Mouse (Mus musculus): ENCODE results near the gene Ints1. TPM values are rescaled to one million over a fixed set of nuclear protein-coding genes. Genes with fewer than 3 reads are reported as not detected.

Gene Ints1
- polyA plus RNA-seq, 1 experiment from 2014 or later, result 37.7 TPM

DNA sequence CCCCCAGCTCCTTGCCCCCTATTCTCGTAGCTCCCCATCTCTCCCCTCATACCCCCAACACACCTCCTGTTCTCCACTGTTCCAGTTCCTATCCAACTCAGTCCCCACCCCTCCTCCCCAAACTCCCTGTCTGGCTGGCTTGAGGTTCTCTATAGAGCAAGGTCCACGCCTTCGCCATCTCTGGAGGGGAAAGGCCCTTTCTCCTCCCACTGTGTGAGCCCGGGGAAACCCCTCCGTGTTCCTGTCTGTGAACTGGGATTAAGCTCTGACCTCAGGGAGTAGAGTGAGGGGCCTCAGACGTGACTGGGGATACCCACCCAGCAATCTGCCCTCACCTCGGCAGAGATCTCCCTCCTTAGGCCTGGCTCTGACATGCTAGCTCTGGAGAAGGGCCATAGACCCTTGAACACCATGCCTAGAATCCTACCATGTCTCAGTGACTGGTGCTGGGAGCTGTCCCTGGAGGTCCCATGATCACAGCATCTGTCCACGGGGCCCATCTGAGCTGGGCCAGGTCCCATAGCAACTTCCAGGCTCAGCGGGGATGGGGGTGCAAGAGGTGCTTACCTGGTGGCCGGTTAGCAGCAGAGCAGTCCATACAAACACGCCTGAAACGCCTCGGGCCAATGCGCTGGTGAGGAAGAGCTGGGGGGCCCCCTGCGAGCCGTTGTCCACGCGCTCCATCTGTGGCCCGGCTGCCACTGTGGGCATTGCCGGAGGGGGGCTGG, 37.1 kb upstream of the Ints1 start:
- H3K27me3 ChIP-seq, result peaks cover 44% of the 10 kb centered on the region
- no peak for ATAC-seq (ENCODE audit: low FRiP score)
- no peaks in the 10 kb centered on the region for H3K4me1 ChIP-seq
- no peak overlapping the region for H3K4me3 ChIP-seq (replicated peaks)
- H3K9me3 ChIP-seq, result no peaks in the 10 kb centered on the region
- WGBS, result 76% methylated on average over 20 of the region's 20 CpGs
- no peak overlapping the region for H3K4me2 ChIP-seq
- no peaks in the 10 kb centered on the region for H3K36me3 ChIP-seq (replicated peaks)
- no peak overlapping the region for H3K9ac ChIP-seq
- H3K27ac ChIP-seq, result no peak overlapping the region

DNA sequence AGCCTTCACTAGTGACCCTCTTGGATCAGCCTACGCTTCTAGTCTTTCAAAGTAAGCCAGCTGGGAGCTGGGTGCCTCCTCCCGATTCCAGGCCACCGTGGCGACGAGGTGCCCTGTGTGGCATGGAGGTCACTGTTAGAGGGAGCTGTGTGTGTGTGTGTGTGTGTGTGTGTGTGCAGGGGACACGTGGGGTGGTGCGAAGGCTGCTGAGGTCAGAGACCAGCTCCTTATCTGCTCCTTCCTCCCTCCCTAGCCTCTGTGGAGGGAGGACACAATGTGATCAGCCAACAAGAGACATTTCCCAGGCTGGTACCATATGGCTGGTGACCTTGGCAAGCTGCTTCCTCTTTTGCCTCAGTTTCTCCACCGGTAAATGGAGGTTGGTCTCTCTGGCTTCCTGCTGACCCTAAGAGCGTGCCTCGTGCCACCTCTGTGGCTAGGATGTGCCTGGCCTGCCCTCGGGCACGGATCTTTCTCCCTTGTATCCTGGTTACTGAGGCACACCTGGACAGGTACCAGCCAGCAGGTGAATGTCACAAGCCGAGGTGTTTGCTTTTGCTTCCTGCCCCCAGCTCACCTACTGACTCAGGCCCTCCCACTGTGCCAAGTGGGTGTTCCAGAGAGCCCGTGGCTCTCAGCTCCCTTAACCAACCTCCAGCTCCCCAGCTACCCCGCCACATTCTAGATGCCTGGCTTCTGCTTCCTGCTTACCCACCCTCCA, 36.4 kb upstream of the Ints1 start:
- WGBS, result 78% methylated on average over 15 of the region's 15 CpGs
- H3K4me1 ChIP-seq, result no peaks in the 10 kb centered on the region
- no peak overlapping the region for H3K4me3 ChIP-seq (replicated peaks)
- ATAC-seq (ENCODE audit: low FRiP score), result no peak
- H3K27ac ChIP-seq, result no peak overlapping the region
- no peak overlapping the region for H3K4me2 ChIP-seq
- no peaks in the 10 kb centered on the region for H3K36me3 ChIP-seq (replicated peaks)
- peaks cover 44% of the 10 kb centered on the region for H3K27me3 ChIP-seq
- H3K9ac ChIP-seq, result no peak overlapping the region
- H3K9me3 ChIP-seq, result no peaks in the 10 kb centered on the region

DNA sequence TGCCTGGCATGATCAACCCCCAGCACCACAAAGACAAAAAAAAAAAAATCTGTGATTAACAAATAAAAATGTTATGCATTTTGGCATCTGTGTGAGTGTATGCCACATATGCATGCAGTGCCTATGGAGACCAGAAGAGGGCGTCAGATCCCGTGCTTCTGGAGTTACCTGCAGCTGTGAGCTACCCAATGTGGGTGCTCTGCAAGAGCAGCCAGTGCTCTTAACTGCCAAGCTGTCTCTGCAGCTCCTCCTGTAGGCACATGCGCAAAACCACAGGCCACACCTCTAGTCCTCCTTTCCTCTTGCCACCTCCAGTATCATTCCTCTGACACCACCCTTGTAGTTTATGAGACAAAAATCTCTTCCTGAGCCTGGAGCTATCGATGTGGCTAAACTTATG, 33.9 kb upstream of the Ints1 start:
- no peak overlapping the region for H3K4me2 ChIP-seq
- no peaks in the 10 kb centered on the region for H3K36me3 ChIP-seq (replicated peaks)
- no peak for ATAC-seq (ENCODE audit: low FRiP score)
- H3K27ac ChIP-seq, result no peak overlapping the region
- 66% methylated on average over 4 of the region's 4 CpGs for WGBS
- peaks cover under 1% of the 10 kb centered on the region; the same call in 1 of the 2 replicates for H3K4me1 ChIP-seq
- no peak overlapping the region for H3K4me3 ChIP-seq (replicated peaks)
- no peaks in the 10 kb centered on the region for H3K9me3 ChIP-seq
- peaks cover 24% of the 10 kb centered on the region for H3K27me3 ChIP-seq
- H3K9ac ChIP-seq, result no peak overlapping the region

DNA sequence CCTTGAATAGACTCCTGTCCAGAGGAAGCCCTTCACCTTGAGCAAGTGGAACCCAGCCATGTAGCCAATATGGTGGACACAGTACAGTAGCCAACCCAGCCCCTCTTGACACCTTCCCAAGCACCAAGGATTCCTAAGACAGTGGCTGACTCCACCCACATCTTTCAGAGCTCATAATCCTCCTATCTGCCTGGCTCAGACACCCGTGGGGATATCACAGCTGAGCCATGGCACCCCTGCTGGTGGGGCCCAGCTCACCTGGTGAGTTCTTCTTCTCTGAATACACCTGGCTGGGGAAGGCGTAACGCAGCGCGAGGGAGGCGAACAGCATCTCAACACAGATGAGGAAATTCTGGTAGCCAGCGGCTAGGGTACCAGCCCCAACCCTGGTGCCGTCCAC, 30.4 kb upstream of the Ints1 start:
- ATAC-seq (ENCODE audit: low FRiP score), result no peak

GRCm38 (mm10) chr5:139804573-139805111, 29.2 kb upstream of the Ints1 start:
- peaks cover 12% of the 10 kb centered on the region for H3K36me3 ChIP-seq (replicated peaks)
- no peak overlapping the region for H3K4me2 ChIP-seq
- no peak overlapping the region for H3K9ac ChIP-seq
- H3K27me3 ChIP-seq, result no peaks in the 10 kb centered on the region
- H3K4me1 ChIP-seq, result peaks cover 14% of the 10 kb centered on the region
- no peak overlapping the region for H3K4me3 ChIP-seq (replicated peaks)
- 0 out of 2 replicates have a peak overlapping the region, but pooled peaks have one; percentile 19 for H3K27ac ChIP-seq
- no peaks in the 10 kb centered on the region for H3K9me3 ChIP-seq
- no peak for ATAC-seq (ENCODE audit: low FRiP score)
- 85% methylated on average over 11 of the region's 11 CpGs for WGBS

More for the DNA sequence above, 30.4 kb upstream of the Ints1 start:
- H3K4me2 ChIP-seq, result no peak overlapping the region
- no peak overlapping the region for H3K4me3 ChIP-seq (replicated peaks)
- H3K9me3 ChIP-seq, result no peaks in the 10 kb centered on the region
- no peak overlapping the region for H3K9ac ChIP-seq
- H3K36me3 ChIP-seq (replicated peaks), result peaks cover 5% of the 10 kb centered on the region
- H3K4me1 ChIP-seq, result peaks cover 14% of the 10 kb centered on the region
- no peaks in the 10 kb centered on the region for H3K27me3 ChIP-seq
- H3K27ac ChIP-seq, result no peak overlapping the region
- WGBS, result 93% methylated on average over 8 of the region's 8 CpGs

DNA sequence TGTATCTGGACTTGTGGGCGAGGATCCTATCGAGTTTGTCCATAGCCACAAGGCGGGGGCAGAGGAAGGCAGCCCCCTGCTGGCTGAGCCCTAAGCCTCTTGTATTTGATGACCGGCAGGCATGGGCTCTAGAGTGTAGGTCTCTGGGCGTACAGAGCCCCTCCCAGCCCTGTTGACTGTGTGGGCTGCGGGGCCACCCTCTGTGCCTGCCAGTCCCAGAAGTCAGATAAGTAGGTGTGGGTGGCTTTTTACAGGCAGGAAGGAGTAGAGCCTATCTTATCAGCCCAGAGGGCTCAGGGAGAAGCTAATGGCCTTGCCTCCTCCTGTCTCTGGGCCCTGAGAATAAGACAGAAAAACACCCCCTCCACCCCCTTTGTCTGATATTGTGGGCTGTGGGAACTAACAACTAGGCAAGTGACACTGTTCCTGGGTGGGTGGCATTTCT, 28.7 kb upstream of the Ints1 start:
- Histone ChIP-seq H3K4me2 (0 out of 2 replicates have a peak overlapping the region, but pooled peaks have one; percentile 25), H3K4me3 (replicated peaks) (no peak overlapping the region), H3K4me1 (peaks cover 15% of the 10 kb centered on the region), H3K27me3 (no peaks in the 10 kb centered on the region), H3K36me3 (replicated peaks) (peaks cover 12% of the 10 kb centered on the region), H3K9me3 (no peaks in the 10 kb centered on the region), H3K9ac (no peak overlapping the region), H3K27ac (peak overlapping the region; percentile 50; the same call in 1 of the 2 replicates)
- WGBS, result 4% methylated on average over 6 of the region's 6 CpGs
- ATAC-seq (ENCODE audit: low FRiP score), result 0 out of 2 replicates have a peak, but pooled peaks have one; percentile 47

GRCm38 (mm10) chr5:139803601-139804102, 28.2 kb upstream of the Ints1 start:
- peak overlapping the region; percentile 50; the same call in 1 of the 2 replicates for H3K27ac ChIP-seq
- H3K9me3 ChIP-seq, result no peaks in the 10 kb centered on the region
- H3K36me3 ChIP-seq (replicated peaks), result peaks cover 12% of the 10 kb centered on the region
- H3K4me1 ChIP-seq, result peaks cover 20% of the 10 kb centered on the region
- 7% methylated on average over 12 of the region's 12 CpGs for WGBS
- H3K4me2 ChIP-seq, result peak overlapping the region; percentile 25
- ATAC-seq (ENCODE audit: low FRiP score), result peak; percentile 77
- no peaks in the 10 kb centered on the region for H3K27me3 ChIP-seq
- no peak overlapping the region for H3K9ac ChIP-seq
- H3K4me3 ChIP-seq (replicated peaks), result no peak overlapping the region

DNA sequence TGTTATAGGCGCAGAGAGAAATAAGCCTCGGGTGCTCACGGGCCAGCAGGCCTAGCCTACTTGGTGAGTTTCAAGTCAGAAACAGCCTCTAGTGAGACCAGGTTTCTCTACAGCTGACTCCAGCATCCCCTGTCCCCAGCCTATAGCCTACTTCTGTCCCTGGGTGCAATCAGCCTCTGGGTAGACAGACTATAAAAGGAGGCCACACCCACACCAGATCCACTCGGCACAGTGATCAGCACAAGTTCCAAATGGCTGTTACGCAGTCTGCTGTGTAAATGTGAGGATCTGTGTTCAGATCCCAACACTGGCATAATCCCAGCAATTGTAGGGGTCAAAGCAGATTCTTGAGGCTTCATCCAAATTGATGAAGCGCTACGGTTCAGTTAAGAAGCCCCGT, 27.7 kb upstream of the Ints1 start:
- peaks cover 25% of the 10 kb centered on the region for H3K4me1 ChIP-seq
- H3K4me2 ChIP-seq, result no peak overlapping the region
- no peak overlapping the region for H3K9ac ChIP-seq
- H3K4me3 ChIP-seq (replicated peaks), result no peak overlapping the region
- peaks cover 12% of the 10 kb centered on the region for H3K36me3 ChIP-seq (replicated peaks)
- WGBS, result 83% methylated on average over 8 of the region's 8 CpGs
- no peak for ATAC-seq (ENCODE audit: low FRiP score)
- H3K9me3 ChIP-seq, result no peaks in the 10 kb centered on the region
- H3K27me3 ChIP-seq, result no peaks in the 10 kb centered on the region
- 0 out of 2 replicates have a peak overlapping the region, but pooled peaks have one; percentile 50 for H3K27ac ChIP-seq

GRCm38 (mm10) chr5:139801880-139802279, 26.4 kb upstream of the Ints1 start:
- no peak overlapping the region for H3K9ac ChIP-seq
- peaks cover 38% of the 10 kb centered on the region for H3K4me1 ChIP-seq
- H3K36me3 ChIP-seq (replicated peaks), result peaks cover 12% of the 10 kb centered on the region
- no peaks in the 10 kb centered on the region for H3K9me3 ChIP-seq
- no peaks in the 10 kb centered on the region for H3K27me3 ChIP-seq
- no peak for ATAC-seq (ENCODE audit: low FRiP score)
- H3K27ac ChIP-seq, result no peak overlapping the region
- WGBS, result 96% methylated on average over 10 of the region's 10 CpGs
- H3K4me2 ChIP-seq, result no peak overlapping the region
- H3K4me3 ChIP-seq (replicated peaks), result no peak overlapping the region

DNA sequence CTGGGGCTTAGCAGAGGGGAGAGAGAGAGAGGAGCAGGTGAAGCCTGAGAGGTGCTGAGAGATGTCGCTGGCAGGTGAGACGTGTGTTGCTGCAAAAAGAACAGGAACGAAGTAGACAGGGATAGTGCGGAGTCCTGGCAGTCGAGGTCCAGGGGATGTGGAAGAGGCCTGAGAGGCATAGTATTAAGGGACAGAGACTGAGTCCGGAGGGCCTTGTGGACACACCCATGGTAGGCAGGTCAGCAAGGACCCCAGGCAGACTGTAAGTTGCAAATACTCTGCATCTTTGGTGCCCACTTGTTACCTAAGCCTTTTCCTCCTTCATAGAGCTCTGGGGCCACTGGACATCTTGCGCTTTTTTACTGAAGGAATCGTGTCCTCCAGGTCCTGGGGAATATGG, 25.8 kb upstream of the Ints1 start:
- no peak overlapping the region for H3K4me3 ChIP-seq (replicated peaks)
- no peak overlapping the region for H3K4me2 ChIP-seq
- WGBS, result 94% methylated on average over 8 of the region's 8 CpGs
- H3K4me1 ChIP-seq, result peaks cover 44% of the 10 kb centered on the region
- no peak overlapping the region for H3K9ac ChIP-seq
- H3K36me3 ChIP-seq (replicated peaks), result peaks cover 12% of the 10 kb centered on the region
- ATAC-seq (ENCODE audit: low FRiP score), result no peak
- H3K27me3 ChIP-seq, result no peaks in the 10 kb centered on the region
- H3K9me3 ChIP-seq, result no peaks in the 10 kb centered on the region
- H3K27ac ChIP-seq, result no peak overlapping the region

DNA sequence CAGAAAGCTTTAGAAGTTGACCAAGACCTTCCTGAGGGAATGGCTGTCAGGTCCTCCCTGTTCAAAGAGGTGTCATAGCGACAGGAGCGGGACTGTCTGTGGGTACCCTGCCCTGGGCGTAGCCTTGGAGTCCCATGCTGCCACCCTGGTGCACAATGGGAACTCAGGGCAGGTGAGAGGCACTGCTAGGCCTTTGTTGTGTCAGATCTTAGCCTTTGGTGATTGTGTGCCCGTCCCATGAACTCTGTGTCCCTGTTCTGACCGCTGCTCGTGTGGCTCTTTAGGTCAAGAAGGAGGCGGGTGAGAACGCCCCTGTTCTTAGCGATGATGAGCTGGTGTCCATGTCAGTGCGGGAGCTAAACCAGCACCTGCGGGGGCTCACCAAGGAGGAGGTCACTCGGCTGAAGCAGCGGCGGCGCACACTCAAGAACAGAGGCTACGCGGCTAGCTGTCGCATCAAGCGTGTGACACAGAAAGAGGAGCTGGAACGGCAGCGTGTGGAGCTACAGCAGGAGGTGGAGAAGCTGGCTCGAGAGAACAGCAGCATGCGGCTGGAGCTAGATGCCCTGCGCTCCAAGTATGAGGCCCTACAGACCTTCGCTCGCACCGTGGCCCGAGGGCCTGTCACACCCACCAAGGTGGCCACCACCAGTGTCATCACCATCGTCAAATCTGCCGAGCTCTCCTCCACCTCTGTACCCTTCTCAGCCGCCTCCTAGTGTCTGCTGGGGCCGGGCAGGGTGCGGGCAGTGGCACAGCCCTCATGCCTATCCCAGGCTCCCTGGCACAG, 24.5 kb upstream of the Ints1 start:
- Histone ChIP-seq H3K4me3 (replicated peaks) (no peak overlapping the region), H3K36me3 (replicated peaks) (peaks cover 12% of the 10 kb centered on the region), H3K4me1 (peaks cover 49% of the 10 kb centered on the region), H3K4me2 (no peak overlapping the region), H3K9me3 (no peaks in the 10 kb centered on the region), H3K27ac (no peak overlapping the region), H3K27me3 (no peaks in the 10 kb centered on the region), H3K9ac (no peak overlapping the region)
- WGBS, result 92% methylated on average over 33 of the region's 33 CpGs
- no peak for ATAC-seq (ENCODE audit: low FRiP score)

- H3K4me2 ChIP-seq, result no peak overlapping the region
- peaks cover 12% of the 10 kb centered on the region for H3K36me3 ChIP-seq (replicated peaks)
- no peaks in the 10 kb centered on the region for H3K9me3 ChIP-seq
- ATAC-seq (ENCODE audit: low FRiP score), result no peak
- peaks cover 49% of the 10 kb centered on the region for H3K4me1 ChIP-seq
- H3K9ac ChIP-seq, result no peak overlapping the region
- WGBS, result 97% methylated on average over 7 of the region's 9 CpGs
- H3K27ac ChIP-seq, result no peak overlapping the region
- no peak overlapping the region for H3K4me3 ChIP-seq (replicated peaks)
- no peaks in the 10 kb centered on the region; the same call in 1 of the 2 replicates for H3K27me3 ChIP-seq
Measured at GRCm38 (mm10) chr5:139799041-139799440, 23.6 kb upstream of the Ints1 start.
